Mouse (Mus musculus) midbrain, embryonic 16.5 days (tissue): Measurements from ENCODE around the gene Cxcr5. TPM values are rescaled to one million over a fixed set of nuclear protein-coding genes. Genes with fewer than 3 reads are reported as not detected.

Experiments used
- ATAC-seq: fragments of 200-750 bp; cut with Nextera tagmentation; 2 replicates; pipeline ENCODE4 v1.8.0; 2017; ENCODE audit warnings: moderate TSS enrichment
- H3K27ac ChIP-seq: fragments of 300-500 bp; sonication (generic); 2 replicates; pipeline ENCODE4 v1.5.1; 2014; ENCODE audit warnings: mild to moderate bottlenecking, low read length, mixed read lengths
- H3K27me3 ChIP-seq: fragments of 300-500 bp; sonication (generic); 2 replicates; pipeline ENCODE4 v1.6.1; 2014; ENCODE audit warnings: low read depth, low read length, mixed read lengths; ENCODE audit not compliant: control insufficient read depth, insufficient read depth
- H3K36me3 ChIP-seq: fragments of 300-500 bp; sonication (generic); 2 replicates; pipeline ENCODE4 v1.6.1; 2014; ENCODE audit warnings: mild to moderate bottlenecking, low read length, moderate library complexity, mixed read lengths; ENCODE audit not compliant: control insufficient read depth, insufficient read depth
- H3K4me1 ChIP-seq: fragments of 300-500 bp; sonication (generic); 2 replicates; pipeline ENCODE4 v1.6.1; 2014; ENCODE audit warnings: mild to moderate bottlenecking, low read length, mixed read lengths; ENCODE audit not compliant: control insufficient read depth, insufficient read depth
- H3K4me2 ChIP-seq: fragments of 300-500 bp; sonication (generic); 2 replicates; pipeline ENCODE4 v1.6.1; 2014; ENCODE audit warnings: mild to moderate bottlenecking, low read length, mixed read lengths
- H3K4me3 ChIP-seq: fragments of 300-500 bp; sonication (generic); 2 replicates; pipeline ENCODE4 v1.5.1; 2014; ENCODE audit warnings: low read depth, mild to moderate bottlenecking, low read length, moderate library complexity, mixed read lengths
- H3K9ac ChIP-seq: fragments of 300-500 bp; sonication (generic); 2 replicates; pipeline ENCODE4 v1.6.1; 2014; ENCODE audit warnings: low read depth, low read length, mixed read lengths
- H3K9me3 ChIP-seq: fragments of 300-500 bp; sonication (generic); replicated peaks from 2 replicates; pipeline ENCODE4 v1.6.1; 2014; ENCODE audit warnings: mild to moderate bottlenecking, low read length, mixed read lengths; ENCODE audit not compliant: control insufficient read depth, poor library complexity, severe bottlenecking
- WGBS: fragments of 180-500 bp; shearing (Covaris S2); extraction: QIAGEN DNeasy Blood & Tissue Kit; methylation state at CpG from one replicate; pipeline ENCODE4 v1.1.7; 2014; 5-methylcytosine and 5-hydroxymethylcytosine counted together
- polyA plus RNA-seq: library from polyadenylated mRNA; unstranded; fragments of >200 nt; fragmentation: Nextera tagmentation; extraction: Ambion mirVana; gene quantifications from 2 replicates; pipeline ENCODE4 v1.2.1, GENCODE M21; 2015

The Cxcr5 gene
- polyA plus RNA-seq, 1 experiment from 2014 or later: not detected

DNA sequence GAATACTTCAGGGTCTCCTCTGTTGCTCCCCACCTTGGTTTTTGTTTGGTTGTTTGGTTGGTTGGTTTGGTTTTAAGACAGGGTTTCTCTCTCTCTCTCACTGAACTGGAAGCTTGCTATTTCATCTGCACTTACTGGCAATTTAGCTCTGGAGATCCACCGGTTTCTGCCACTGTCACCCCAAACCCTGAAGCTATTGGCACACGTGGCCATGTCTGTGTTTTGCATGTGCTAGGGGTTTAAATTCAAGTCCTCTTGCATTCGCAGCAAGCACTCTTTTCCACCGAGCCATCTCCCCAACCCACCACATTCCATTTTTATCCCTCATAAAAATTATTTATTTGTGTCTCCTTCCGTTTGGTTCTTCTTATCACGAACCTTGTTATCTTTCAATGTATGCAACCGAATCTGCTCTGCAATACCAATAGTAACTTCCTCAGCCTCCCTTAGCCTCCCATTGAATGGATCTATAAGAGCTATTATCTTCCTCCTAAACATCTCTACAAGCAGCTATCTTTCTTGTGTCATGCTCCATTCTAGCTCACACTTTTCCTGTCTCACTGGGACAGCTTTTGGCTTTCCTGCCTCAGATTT, 30.0 kb upstream of the Cxcr5 start:
- Histone ChIP-seq H3K27ac (no peak overlapping the region), H3K9me3 (no peaks in the 10 kb centered on the region), H3K36me3 (no peaks in the 10 kb centered on the region), H3K4me2 (no peak overlapping the region), H3K4me3 (no peak overlapping the region), H3K4me1 (no peaks in the 10 kb centered on the region), H3K9ac (no peak overlapping the region), H3K27me3 (no peaks in the 10 kb centered on the region)
- no peak for ATAC-seq
- WGBS: 81% methylated on average over 7 of the region's 7 CpGs

DNA sequence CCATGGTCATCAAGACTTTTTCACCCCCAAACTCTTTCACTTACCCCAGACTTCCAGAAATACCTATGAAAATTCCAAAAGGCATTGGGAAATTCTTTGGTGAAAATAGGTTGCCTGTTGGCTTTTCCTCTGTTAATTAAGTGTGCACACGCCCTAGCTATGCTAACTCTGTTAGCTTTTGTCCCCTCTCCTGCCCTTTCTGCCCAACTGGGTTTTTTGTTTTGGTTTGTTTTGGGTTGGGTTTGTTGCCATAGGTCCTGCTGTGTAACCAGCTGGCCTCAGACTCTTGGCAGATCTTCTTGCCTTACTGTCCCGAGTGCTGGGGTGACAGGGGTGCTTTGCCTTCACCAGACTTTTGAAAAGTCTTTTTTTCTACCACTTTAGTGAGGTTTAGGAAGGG, 29.3 kb upstream of the Cxcr5 start:
- Histone ChIP-seq H3K9ac (no peak overlapping the region), H3K4me2 (no peak overlapping the region), H3K27ac (no peak overlapping the region), H3K36me3 (no peaks in the 10 kb centered on the region), H3K27me3 (no peaks in the 10 kb centered on the region), H3K4me1 (no peaks in the 10 kb centered on the region), H3K9me3 (no peaks in the 10 kb centered on the region), H3K4me3 (no peak overlapping the region)
- 9% methylated on average over 2 of the region's 2 CpGs for WGBS
- ATAC-seq: no peak

DNA sequence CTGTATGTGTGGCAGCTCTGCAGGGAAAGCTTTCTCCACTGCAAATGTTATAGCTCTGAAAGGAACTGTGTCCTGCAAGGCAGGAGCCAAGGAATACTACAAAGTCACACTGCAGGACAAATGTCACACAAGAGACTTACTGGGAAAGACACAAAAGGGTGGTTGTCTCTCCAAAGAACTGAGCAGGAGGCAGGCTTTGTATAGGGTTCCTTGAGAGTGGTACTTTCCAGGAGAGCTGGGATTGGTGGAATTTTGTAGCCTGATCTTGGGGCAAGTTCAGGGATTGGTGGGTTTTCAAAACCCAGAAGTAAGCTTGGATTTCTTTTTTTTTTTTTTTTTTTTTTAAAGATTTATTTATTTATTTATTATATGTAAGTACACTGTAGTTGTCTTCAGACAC, 27.4 kb upstream of the Cxcr5 start:
- no peak for ATAC-seq
- H3K4me1 ChIP-seq: no peaks in the 10 kb centered on the region
- H3K4me2 ChIP-seq: no peak overlapping the region
- H3K4me3 ChIP-seq: no peak overlapping the region
- H3K9ac ChIP-seq: no peak overlapping the region
- no peak overlapping the region for H3K27ac ChIP-seq
- no peaks in the 10 kb centered on the region for H3K27me3 ChIP-seq
- no peaks in the 10 kb centered on the region for H3K36me3 ChIP-seq
- no peaks in the 10 kb centered on the region for H3K9me3 ChIP-seq

DNA sequence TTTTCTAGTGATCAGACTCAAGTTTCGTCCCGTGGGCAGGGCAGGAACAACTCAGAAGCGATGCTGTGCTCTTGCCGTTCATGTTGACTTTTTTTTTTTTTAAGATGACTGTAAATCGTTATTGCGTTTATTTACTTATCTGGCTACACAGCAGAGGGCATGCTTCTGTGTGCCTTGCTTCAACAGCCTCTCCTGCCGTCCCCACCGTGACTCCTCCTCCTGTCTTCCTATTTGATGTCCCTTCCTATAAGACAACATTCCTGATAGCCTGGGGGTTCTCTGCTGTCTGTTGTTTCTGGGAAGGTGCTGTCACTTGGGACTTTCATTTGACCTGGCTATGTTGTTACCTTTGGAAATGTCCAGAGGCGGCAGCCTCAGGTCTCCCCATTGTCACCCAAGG, 26.9 kb upstream of the Cxcr5 start:
- Histone ChIP-seq H3K4me2 (no peak overlapping the region), H3K9me3 (no peaks in the 10 kb centered on the region), H3K4me3 (no peak overlapping the region), H3K27me3 (no peaks in the 10 kb centered on the region), H3K27ac (no peak overlapping the region), H3K9ac (no peak overlapping the region), H3K36me3 (no peaks in the 10 kb centered on the region), H3K4me1 (no peaks in the 10 kb centered on the region)
- ATAC-seq: no peak
- 77% methylated on average over 9 of the region's 9 CpGs for WGBS

DNA sequence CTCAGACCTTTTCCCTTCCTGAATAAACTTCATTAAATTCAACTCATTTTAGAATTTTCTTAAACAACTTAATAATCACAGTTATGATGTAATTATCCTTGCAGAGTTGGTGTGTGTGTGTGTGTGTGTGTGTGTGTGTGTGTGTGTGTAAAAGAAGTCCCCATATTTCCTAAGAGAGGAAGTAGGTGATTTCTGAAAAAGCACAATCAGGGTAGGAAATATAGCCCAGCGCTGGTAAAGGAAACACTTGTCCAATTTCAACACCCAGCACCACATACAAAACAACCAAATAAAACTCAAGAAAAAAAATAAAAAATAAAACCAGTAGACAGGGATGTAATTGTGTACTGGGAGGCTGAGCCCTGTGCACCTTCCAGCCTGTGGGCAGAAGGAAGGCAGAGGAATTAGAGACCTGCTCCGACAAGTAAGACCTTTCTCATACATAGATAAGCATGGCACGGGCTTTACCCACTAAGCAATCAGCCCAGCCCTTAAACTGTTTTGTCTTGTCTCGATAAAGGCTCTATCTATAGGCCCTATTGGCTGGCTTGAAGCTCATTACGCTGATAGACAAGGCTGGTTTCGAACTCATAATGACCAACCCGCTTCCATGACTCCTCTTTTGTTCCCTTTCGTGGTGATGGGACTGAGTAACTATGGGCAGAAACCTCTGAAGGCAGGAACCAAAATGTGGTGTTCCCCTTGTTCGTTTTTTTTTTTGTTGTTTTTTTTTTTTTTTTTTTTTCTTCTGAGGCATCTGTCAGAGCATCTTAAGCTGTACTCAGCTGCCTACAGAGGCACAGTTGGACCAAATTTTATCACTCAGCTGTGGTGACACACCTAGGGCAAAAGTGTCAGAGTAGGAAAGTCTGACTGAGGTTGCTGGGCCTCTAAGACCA, 25.8 kb upstream of the Cxcr5 start:
- Histone ChIP-seq H3K27me3 (no peaks in the 10 kb centered on the region), H3K9me3 (no peaks in the 10 kb centered on the region), H3K4me1 (no peaks in the 10 kb centered on the region), H3K4me2 (no peak overlapping the region), H3K4me3 (no peak overlapping the region), H3K36me3 (no peaks in the 10 kb centered on the region), H3K27ac (no peak overlapping the region), H3K9ac (no peak overlapping the region)
- 85% methylated on average over 9 of the region's 9 CpGs for WGBS
- no peak for ATAC-seq

DNA sequence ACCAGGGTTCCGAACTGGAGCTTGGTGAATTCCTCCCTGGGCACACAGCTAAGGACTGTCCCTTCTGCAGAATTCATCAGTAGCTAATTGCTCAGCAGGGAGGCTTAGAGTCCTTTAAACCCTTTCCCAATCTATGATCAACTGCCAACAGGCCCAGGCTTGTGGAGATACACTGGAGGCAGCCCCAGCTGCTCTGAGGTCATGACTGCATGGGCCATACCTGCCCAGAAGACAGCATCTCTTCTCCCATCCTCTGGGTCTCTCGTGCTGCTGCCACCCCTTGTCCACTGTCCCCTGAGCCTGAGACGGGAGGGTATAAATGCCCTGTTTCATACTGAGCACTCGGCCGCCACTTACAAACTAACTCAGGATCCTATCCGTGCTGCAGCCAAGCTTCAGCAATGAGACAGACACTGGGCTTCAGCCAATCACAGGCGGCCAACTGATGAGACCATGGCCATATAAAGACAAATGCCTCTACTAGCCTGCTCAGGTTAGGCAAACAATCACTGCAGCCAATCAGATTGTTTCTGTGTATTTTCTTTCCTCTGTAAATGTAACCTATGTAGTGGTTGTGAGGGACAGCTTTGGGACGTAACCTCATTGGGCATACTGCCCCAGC, 25.1 kb upstream of the Cxcr5 start:
- Histone ChIP-seq H3K9ac (no peak overlapping the region), H3K9me3 (no peaks in the 10 kb centered on the region), H3K4me2 (no peak overlapping the region), H3K27ac (no peak overlapping the region), H3K36me3 (no peaks in the 10 kb centered on the region), H3K27me3 (no peaks in the 10 kb centered on the region), H3K4me1 (no peaks in the 10 kb centered on the region), H3K4me3 (no peak overlapping the region)
- WGBS: 69% methylated on average over 8 of the region's 8 CpGs
- no peak for ATAC-seq

DNA sequence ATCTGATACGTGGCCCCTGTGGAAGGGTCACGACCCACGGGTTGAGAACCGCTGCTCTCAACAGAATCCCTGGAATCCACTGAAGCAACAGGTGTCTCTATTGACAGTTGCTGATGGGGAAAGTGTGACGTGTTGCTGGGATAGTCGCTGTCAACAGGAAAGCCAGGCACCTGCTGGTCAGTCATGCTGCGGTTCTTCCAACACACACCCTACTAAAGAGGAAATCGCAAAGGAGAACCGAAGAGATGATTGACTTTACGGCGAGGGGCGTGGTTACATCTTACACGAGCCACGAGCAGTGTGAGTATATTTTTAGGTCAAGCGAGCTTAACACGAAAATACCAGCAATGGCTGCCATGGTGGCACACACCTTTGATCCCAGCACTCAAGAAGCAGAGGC, 20.7 kb upstream of the Cxcr5 start:
- ATAC-seq: no peak
- H3K9me3 ChIP-seq: no peaks in the 10 kb centered on the region
- no peak overlapping the region for H3K9ac ChIP-seq
- H3K27me3 ChIP-seq: no peaks in the 10 kb centered on the region
- H3K4me1 ChIP-seq: no peaks in the 10 kb centered on the region
- no peaks in the 10 kb centered on the region for H3K36me3 ChIP-seq
- H3K27ac ChIP-seq: no peak overlapping the region
- WGBS: 91% methylated on average over 16 of the region's 16 CpGs
- no peak overlapping the region for H3K4me3 ChIP-seq
- no peak overlapping the region for H3K4me2 ChIP-seq

DNA sequence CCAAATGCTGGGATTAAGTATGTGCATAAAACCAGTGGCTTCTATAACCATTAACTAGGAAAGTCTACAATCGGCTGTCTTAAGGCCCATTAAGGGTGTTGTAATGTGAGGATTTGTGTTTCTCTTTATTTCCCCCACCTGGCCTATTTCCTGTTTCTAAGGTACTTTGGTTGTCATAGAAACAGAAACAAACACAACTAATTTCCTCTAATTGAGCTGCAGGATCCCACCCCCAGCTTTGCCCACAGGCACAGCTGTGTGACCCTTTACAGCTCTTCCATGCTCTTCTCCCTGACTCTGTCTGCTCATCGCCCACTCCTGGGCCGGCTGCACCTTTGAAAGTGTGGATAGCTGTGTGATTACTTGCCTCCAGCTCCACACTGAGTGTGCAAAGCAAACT, 19.7 kb upstream of the Cxcr5 start:
- Histone ChIP-seq H3K27ac (no peak overlapping the region), H3K27me3 (no peaks in the 10 kb centered on the region), H3K9me3 (no peaks in the 10 kb centered on the region), H3K9ac (no peak overlapping the region), H3K4me1 (no peaks in the 10 kb centered on the region), H3K36me3 (no peaks in the 10 kb centered on the region), H3K4me2 (no peak overlapping the region), H3K4me3 (no peak overlapping the region)
- 62% methylated on average over 3 of the region's 3 CpGs for WGBS
- no peak for ATAC-seq

DNA sequence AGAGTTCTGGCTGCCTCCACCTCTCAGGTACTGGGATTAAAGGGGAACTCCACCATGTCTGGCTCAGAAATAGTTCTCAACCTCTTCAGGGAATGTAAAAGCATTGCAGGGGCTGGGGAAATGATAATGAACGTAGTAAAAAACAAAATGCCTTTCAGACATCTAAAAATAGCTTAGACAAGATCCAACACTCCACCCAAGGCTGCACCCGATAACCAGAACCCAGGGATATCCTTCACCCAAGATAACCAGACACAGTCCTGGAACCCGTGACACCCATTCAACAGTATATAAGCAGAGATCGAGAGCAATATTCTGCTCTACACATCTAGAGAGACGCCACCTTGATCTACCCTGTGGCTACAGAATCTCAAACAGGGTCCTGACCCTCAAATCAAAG, 18.4 kb upstream of the Cxcr5 start:
- WGBS: 90% methylated on average over 5 of the region's 5 CpGs
- H3K4me1 ChIP-seq: no peaks in the 10 kb centered on the region
- H3K36me3 ChIP-seq: no peaks in the 10 kb centered on the region
- no peak overlapping the region for H3K4me2 ChIP-seq
- H3K9ac ChIP-seq: no peak overlapping the region
- no peaks in the 10 kb centered on the region for H3K27me3 ChIP-seq
- no peak for ATAC-seq
- H3K27ac ChIP-seq: no peak overlapping the region
- H3K4me3 ChIP-seq: no peak overlapping the region
- no peaks in the 10 kb centered on the region for H3K9me3 ChIP-seq
